Mouse (Mus musculus) intestine, embryonic 15.5 days (tissue): ENCODE results near the gene Nlgn1. TPM values are rescaled to one million over a fixed set of nuclear protein-coding genes. Genes with fewer than 3 reads are reported as not detected.

Source experiments
- ATAC-seq: fragments of 200-750 bp; cut with Nextera tagmentation; 2 replicates; pipeline ENCODE4 v1.8.0; 2017; ENCODE audit warnings: moderate TSS enrichment, moderate library complexity
- H3K27ac ChIP-seq: fragments of 300-500 bp; sonication (generic); 2 replicates; pipeline ENCODE4 v1.5.1; 2015; ENCODE audit warnings: mild to moderate bottlenecking, inconsistent platforms
- H3K27me3 ChIP-seq: fragments of 300-500 bp; sonication (generic); replicated peaks from 2 replicates; pipeline ENCODE4 v1.6.1; 2015; ENCODE audit warnings: inconsistent platforms
- H3K36me3 ChIP-seq: fragments of 300-500 bp; sonication (generic); 2 replicates; pipeline ENCODE4 v1.6.1; 2015; ENCODE audit warnings: inconsistent platforms
- H3K4me1 ChIP-seq: fragments of 300-500 bp; sonication (generic); replicated peaks from 2 replicates; pipeline ENCODE4 v1.6.1; 2015; ENCODE audit warnings: inconsistent platforms
- H3K4me2 ChIP-seq: fragments of 300-500 bp; sonication (generic); replicated peaks from 2 replicates; pipeline ENCODE4 v1.6.1; 2015; ENCODE audit warnings: mild to moderate bottlenecking, inconsistent platforms
- H3K4me3 ChIP-seq: fragments of 300-500 bp; sonication (generic); replicated peaks from 2 replicates; pipeline ENCODE4 v1.5.1; 2015; ENCODE audit warnings: inconsistent platforms
- H3K9ac ChIP-seq: fragments of 300-500 bp; sonication (generic); 2 replicates; pipeline ENCODE4 v1.6.1; 2015; ENCODE audit warnings: inconsistent platforms
- H3K9me3 ChIP-seq: fragments of 300-500 bp; sonication (generic); 2 replicates; pipeline ENCODE4 v1.6.1; 2016; ENCODE audit warnings: inconsistent platforms
- WGBS: fragments of 180-500 bp; shearing (Covaris S2); methylation state at CpG from one replicate; pipeline ENCODE4 v1.1.7; 2015; 5-methylcytosine and 5-hydroxymethylcytosine counted together
- polyA plus RNA-seq: library from polyadenylated mRNA; unstranded; fragments of >200 nt; fragmentation: Nextera tagmentation; extraction: Ambion mirVana; gene quantifications from 2 replicates; pipeline ENCODE4 v1.2.1, GENCODE M21; 2015

The Nlgn1 gene
- polyA plus RNA-seq, 1 experiment from 2014 or later, result 2.1 TPM

DNA sequence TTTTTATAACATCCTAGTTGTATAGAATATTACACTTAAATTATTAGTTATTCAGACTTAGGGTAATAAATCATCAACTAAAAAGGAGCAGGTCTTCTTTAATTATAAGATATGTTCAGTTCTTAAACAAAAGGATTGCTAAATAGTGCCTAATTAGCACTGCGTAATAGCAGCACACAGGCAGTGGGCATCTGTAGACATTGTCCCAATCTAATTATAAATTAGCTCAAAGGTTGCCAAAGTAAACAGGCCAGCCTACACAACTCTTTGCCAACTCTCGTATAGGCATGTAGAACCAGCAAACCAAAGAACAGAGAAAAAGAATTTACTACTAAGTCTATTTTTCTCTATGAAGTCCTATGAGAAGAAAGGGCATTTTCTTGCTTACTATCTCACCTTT lies 201.3 kb downstream of the Nlgn1 start:
- no peaks in the 10 kb centered on the region for H3K4me1 ChIP-seq
- no peak overlapping the region for H3K9ac ChIP-seq
- H3K4me2 ChIP-seq, result no peak overlapping the region
- no peaks in the 10 kb centered on the region for H3K9me3 ChIP-seq
- H3K4me3 ChIP-seq, result no peak overlapping the region
- 76% methylated on average over 2 of the region's 2 CpGs for WGBS
- H3K27ac ChIP-seq, result no peak overlapping the region
- ATAC-seq, result no peak
- H3K36me3 ChIP-seq, result no peaks in the 10 kb centered on the region
- no peaks in the 10 kb centered on the region for H3K27me3 ChIP-seq

DNA sequence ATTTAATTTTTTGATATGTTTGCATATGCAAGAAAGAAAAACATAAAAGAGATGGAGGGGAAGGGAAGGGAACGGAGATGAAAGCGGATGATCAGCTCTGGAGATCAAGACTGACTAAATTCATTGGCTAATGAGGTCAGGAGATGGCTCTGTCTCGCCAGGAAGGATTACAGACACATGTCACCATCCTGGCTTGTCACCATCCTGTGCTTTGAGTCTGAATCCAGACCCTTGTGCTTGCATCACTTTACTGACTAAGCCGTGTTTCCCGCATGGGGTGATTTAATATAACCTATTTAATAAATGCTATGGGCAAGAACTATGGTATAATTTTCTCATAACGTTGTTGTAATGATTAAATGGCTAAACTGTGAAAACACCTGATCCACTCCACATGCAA lies 202.8 kb downstream of the Nlgn1 start:
- WGBS, result 79% methylated on average over 6 of the region's 6 CpGs

DNA sequence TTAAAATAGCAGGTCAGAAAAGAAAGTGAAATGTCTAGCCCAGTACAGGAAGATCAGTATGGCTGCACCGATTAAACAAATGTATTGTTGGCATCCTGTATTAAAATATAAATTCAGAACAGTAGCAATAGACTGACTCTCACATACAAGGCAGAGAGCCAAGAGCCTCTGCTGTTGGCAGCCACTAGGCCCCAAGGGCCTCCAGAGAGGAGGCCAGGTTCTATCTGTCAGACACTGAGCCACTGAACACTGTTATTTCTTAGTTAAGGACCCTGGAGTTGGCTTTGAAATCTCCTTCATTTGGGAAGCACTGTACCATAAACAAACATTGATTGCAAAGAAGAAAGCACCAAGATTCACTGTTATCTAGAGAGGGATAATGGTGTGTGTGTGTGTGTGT lies 215.2 kb downstream of the Nlgn1 start:
- no peak for ATAC-seq

More for the DNA sequence above, 202.8 kb downstream of the Nlgn1 start:
- H3K36me3 ChIP-seq, result no peaks in the 10 kb centered on the region
- H3K4me1 ChIP-seq, result no peaks in the 10 kb centered on the region
- H3K4me3 ChIP-seq, result no peak overlapping the region
- ATAC-seq, result no peak
- H3K9me3 ChIP-seq, result no peaks in the 10 kb centered on the region
- H3K4me2 ChIP-seq, result no peak overlapping the region
- H3K9ac ChIP-seq, result no peak overlapping the region
- H3K27ac ChIP-seq, result no peak overlapping the region
- H3K27me3 ChIP-seq, result no peaks in the 10 kb centered on the region

DNA sequence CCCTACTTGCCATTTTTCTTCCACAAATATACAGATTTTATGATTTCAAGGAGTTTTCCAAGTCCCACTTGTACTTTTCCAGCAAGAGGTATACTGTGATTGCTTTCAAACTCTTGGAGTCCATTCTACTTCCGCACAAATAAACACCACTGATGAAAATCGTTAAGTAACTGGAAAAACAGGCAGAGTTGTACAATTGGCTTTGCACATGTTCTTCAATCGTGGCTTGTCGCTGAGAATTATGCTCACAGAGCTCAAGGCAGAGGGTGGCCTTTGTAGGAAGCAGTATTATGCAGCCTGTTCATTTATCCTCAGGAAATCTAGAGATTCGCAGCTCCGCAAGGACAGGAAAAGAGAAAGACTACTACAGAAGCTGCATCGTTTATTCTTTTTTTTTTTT lies 225.9 kb downstream of the Nlgn1 start:
- no peak for ATAC-seq
- no peak overlapping the region for H3K4me2 ChIP-seq
- H3K4me1 ChIP-seq, result no peaks in the 10 kb centered on the region
- H3K27me3 ChIP-seq, result no peaks in the 10 kb centered on the region
- H3K4me3 ChIP-seq, result no peak overlapping the region
- 91% methylated on average over 7 of the region's 7 CpGs for WGBS
- H3K9ac ChIP-seq, result no peak overlapping the region
- H3K36me3 ChIP-seq, result no peaks in the 10 kb centered on the region
- no peaks in the 10 kb centered on the region for H3K9me3 ChIP-seq
- H3K27ac ChIP-seq, result no peak overlapping the region

More for the DNA sequence above, 215.2 kb downstream of the Nlgn1 start:
- WGBS, result 69% methylated on average over 1 of the region's 1 CpGs
- Histone ChIP-seq H3K9ac (no peak overlapping the region), H3K36me3 (no peaks in the 10 kb centered on the region), H3K4me2 (no peak overlapping the region), H3K4me3 (no peak overlapping the region), H3K27me3 (no peaks in the 10 kb centered on the region), H3K4me1 (no peaks in the 10 kb centered on the region), H3K27ac (no peak overlapping the region), H3K9me3 (no peaks in the 10 kb centered on the region)

DNA sequence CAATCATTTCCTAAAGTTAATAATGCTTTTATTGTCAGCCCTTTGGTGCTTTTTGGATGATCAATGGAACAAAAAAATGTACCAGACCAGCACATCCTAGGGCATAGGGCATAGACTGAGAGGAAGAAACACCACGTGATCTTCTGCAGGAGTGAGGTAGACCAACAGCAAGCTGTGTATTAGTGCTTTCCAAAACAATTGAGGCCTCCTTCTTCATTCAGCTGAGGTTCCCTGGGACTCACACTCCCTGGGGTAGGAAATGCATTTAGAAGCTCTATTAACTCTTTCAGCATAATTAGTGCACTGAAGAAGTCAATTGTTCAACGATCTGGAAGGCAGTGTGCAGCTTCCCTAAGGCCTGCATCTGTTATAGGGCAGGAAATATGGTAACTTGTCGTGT lies 226.7 kb downstream of the Nlgn1 start:
- H3K27ac ChIP-seq, result no peak overlapping the region

DNA sequence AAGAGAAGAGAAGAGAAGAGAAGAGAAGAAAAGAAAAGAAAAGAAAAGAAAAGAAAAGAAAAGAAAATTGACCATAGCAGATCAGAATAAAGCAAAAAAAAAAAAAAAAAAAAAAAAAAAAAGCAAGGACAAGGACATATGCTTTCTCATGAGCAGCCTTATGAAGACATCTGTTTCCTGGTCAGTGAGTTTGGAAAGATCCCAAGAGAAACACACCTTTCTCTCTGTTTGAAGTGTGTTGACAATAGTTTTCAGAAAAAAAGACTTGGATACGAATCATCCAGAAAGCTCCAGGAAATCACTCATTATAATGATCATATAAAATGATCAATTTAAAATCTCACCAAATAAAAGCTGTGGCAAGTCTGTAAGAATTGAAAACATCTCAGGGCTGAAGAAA lies 230.0 kb downstream of the Nlgn1 start:
- H3K27me3 ChIP-seq, result no peaks in the 10 kb centered on the region
- H3K4me2 ChIP-seq, result no peak overlapping the region
- no peaks in the 10 kb centered on the region for H3K4me1 ChIP-seq
- H3K9ac ChIP-seq, result no peak overlapping the region
- H3K9me3 ChIP-seq, result no peaks in the 10 kb centered on the region
- H3K36me3 ChIP-seq, result no peaks in the 10 kb centered on the region
- no peak overlapping the region for H3K4me3 ChIP-seq
- 68% methylated on average over 1 of the region's 1 CpGs for WGBS
- ATAC-seq, result no peak
- H3K27ac ChIP-seq, result no peak overlapping the region

More for the DNA sequence above, 226.7 kb downstream of the Nlgn1 start:
- H3K36me3 ChIP-seq, result no peaks in the 10 kb centered on the region
- ATAC-seq, result no peak
- H3K27me3 ChIP-seq, result no peaks in the 10 kb centered on the region
- WGBS, result 68% methylated on average over 3 of the region's 3 CpGs
- no peak overlapping the region for H3K9ac ChIP-seq
- H3K4me3 ChIP-seq, result no peak overlapping the region
- no peaks in the 10 kb centered on the region for H3K4me1 ChIP-seq
- no peak overlapping the region for H3K4me2 ChIP-seq
- H3K9me3 ChIP-seq, result no peaks in the 10 kb centered on the region

DNA sequence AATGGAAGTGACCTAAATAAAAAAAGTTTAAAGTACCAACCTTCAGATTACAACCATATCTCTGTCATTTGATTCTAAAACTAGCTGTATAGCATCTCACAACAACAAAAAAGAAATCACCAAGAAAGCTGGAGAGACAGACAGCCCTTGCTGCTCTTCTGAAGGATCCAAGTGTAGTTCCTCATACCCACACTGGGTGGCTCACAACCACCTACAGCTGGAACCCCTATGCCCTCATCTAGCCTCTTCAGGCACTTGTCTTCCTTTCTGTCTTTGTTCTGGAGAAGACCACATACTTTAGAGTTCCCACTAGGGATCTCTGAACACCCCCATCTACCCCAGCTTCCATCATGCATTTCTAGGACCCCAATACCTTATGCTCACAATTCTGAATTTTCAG lies 236.7 kb downstream of the Nlgn1 start:
- Histone ChIP-seq H3K27ac (no peak overlapping the region), H3K27me3 (no peaks in the 10 kb centered on the region), H3K9me3 (no peaks in the 10 kb centered on the region), H3K9ac (no peak overlapping the region), H3K4me1 (no peaks in the 10 kb centered on the region), H3K4me2 (no peak overlapping the region), H3K36me3 (no peaks in the 10 kb centered on the region), H3K4me3 (no peak overlapping the region)
- no peak for ATAC-seq

DNA sequence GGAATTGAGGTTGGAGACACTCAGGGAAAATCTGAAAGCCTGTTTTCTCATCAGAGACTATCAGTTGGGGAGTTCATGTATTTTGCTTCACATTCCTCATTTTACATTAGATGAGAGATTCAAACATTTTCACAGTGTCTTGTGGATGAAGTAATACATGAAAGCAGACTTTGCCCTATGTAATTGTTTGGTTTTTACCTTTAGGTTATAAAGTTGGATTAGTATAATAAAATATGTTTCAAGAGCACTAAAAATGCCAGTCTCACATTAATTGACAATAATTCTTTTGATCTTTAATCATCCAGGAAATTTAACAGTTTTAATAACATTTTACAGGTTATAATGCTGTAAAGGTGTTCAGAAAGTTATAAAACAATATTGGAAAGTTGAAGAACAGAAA lies 262.9 kb downstream of the Nlgn1 start:
- ATAC-seq, result peak; percentile 53; the same call in 1 of the 2 replicates
- no peaks in the 10 kb centered on the region for H3K27me3 ChIP-seq
- H3K4me3 ChIP-seq, result no peak overlapping the region
- H3K27ac ChIP-seq, result no peak overlapping the region
- no peak overlapping the region for H3K4me2 ChIP-seq
- H3K36me3 ChIP-seq, result no peaks in the 10 kb centered on the region
- no peak overlapping the region for H3K9ac ChIP-seq
- no peaks in the 10 kb centered on the region for H3K9me3 ChIP-seq
- no peaks in the 10 kb centered on the region for H3K4me1 ChIP-seq

DNA sequence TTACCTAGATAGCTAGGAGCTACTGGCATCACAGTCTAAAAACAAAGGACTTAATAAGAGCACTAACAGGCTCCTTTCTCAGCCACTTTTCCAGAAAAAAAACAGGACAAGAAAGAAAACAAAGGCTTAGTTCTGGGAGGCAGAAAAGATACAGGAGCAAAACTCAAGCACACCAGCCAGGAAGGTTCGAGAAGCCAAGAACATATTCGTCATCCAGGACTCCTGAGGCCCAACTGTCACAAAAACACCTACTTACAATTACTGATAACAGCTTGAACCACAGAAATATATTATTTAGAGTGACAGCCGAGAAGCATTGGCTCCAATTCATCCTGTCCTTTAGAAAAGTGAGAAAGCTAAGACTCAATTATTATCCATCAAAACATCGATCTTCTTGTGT lies 281.5 kb downstream of the Nlgn1 start:
- H3K4me3 ChIP-seq, result no peak overlapping the region
- ATAC-seq, result no peak
- 79% methylated on average over 4 of the region's 4 CpGs for WGBS
- H3K4me2 ChIP-seq, result no peak overlapping the region
- no peaks in the 10 kb centered on the region for H3K4me1 ChIP-seq
- no peak overlapping the region for H3K27ac ChIP-seq
- H3K9me3 ChIP-seq, result no peaks in the 10 kb centered on the region
- no peak overlapping the region for H3K9ac ChIP-seq
- no peaks in the 10 kb centered on the region for H3K36me3 ChIP-seq
- no peaks in the 10 kb centered on the region for H3K27me3 ChIP-seq

DNA sequence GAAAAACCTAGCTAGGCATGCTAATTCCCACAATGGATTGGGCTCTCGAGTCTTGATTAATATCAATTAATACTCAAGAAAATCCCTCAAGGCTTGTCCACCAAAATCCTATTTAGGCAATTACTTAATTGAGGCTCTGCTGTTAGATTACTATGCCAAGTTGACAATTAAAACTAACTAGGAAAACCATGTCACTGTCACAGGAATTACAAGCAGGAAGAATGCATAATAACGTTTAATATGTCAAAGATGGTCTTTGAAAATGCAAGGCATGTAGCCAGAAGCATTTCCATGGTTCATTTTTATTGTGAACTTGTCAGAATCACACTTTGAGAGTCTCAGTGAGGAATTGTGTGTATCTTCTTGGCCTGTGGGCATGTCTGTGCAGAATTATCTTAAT lies 289.3 kb downstream of the Nlgn1 start:
- 71% methylated on average over 2 of the region's 2 CpGs for WGBS

DNA sequence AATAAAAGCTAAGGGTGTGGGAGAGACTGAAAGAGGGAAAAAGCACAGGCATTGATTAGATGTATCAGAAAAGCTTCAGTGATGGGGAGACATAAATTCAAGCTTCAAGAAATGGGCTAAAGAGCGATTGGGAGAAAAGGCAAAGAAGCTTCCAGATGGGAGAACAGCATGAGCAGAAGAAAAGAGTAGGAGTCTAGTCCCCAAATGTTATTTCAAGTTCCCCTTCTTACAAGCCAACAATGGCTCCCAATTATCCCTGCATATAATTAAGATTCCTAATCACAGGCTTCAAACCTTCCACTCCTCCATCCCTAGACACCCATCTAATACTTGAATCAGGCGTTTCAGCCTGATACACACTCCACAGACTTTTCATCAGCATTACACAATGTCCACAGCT lies 292.6 kb downstream of the Nlgn1 start:
- Histone ChIP-seq H3K36me3 (no peaks in the 10 kb centered on the region), H3K27me3 (no peaks in the 10 kb centered on the region), H3K9ac (no peak overlapping the region), H3K4me1 (no peaks in the 10 kb centered on the region), H3K27ac (no peak overlapping the region), H3K9me3 (no peaks in the 10 kb centered on the region), H3K4me3 (no peak overlapping the region), H3K4me2 (no peak overlapping the region)
- ATAC-seq, result no peak
- WGBS, result 84% methylated on average over 2 of the region's 2 CpGs

More for the DNA sequence above, 289.3 kb downstream of the Nlgn1 start:
- H3K9me3 ChIP-seq, result no peaks in the 10 kb centered on the region
- no peak overlapping the region for H3K4me3 ChIP-seq
- H3K4me2 ChIP-seq, result no peak overlapping the region
- H3K36me3 ChIP-seq, result no peaks in the 10 kb centered on the region
- ATAC-seq, result no peak
- no peak overlapping the region for H3K9ac ChIP-seq
- H3K4me1 ChIP-seq, result no peaks in the 10 kb centered on the region
- no peaks in the 10 kb centered on the region for H3K27me3 ChIP-seq
- no peak overlapping the region for H3K27ac ChIP-seq

DNA sequence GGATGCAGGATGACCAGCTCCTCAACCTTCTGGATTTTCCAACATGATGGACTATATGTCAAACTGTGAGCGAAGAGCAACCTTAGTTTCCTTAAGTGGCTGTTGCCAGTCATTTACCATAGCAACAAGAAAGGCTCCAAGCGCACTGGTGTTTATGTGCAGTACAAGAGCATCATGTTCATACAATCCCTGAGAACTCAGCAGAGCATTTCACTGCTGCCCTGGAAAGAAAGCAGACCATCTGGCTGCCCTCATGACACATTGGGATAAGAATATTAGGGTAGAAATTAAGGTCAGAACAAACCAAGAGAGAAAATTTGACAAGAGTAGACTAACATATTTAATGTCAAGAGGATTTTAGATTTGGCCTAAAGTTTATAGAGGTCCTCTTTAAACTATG lies 306.2 kb downstream of the Nlgn1 start:
- no peak overlapping the region for H3K27ac ChIP-seq
- no peaks in the 10 kb centered on the region for H3K4me1 ChIP-seq
- no peak for ATAC-seq
- H3K9ac ChIP-seq, result no peak overlapping the region
- no peaks in the 10 kb centered on the region for H3K27me3 ChIP-seq
- no peak overlapping the region for H3K4me3 ChIP-seq
- no peak overlapping the region for H3K4me2 ChIP-seq
- H3K9me3 ChIP-seq, result no peaks in the 10 kb centered on the region
- WGBS, result 77% methylated on average over 2 of the region's 2 CpGs
- no peaks in the 10 kb centered on the region for H3K36me3 ChIP-seq

DNA sequence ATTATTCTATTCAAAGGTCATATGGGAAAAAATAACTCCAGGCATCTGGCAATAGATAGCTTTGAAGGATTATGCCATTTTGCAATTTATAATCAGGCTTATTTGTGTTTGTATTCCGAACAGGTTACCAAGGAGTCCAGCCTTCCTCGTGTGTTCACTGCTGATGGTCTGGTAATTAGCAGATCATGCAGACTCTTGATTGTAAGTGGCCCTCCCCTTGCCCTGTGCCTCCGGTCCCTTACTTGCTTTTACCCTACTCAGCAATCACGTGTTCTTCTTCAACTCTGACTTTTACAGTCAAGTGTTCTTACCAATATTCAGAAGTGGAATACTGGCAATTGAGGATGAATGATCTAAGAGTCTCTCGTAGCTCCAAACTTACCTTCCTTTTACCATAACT lies 309.0 kb downstream of the Nlgn1 start:
- no peak for ATAC-seq
- Histone ChIP-seq H3K27ac (no peak overlapping the region), H3K4me1 (no peaks in the 10 kb centered on the region), H3K4me2 (no peak overlapping the region), H3K27me3 (no peaks in the 10 kb centered on the region), H3K9me3 (no peaks in the 10 kb centered on the region), H3K9ac (no peak overlapping the region), H3K4me3 (no peak overlapping the region), H3K36me3 (no peaks in the 10 kb centered on the region)
- 73% methylated on average over 5 of the region's 5 CpGs for WGBS
